Mouse (Mus musculus): ENCODE measurements around the gene Ppard. TPM values are rescaled to one million over a fixed set of nuclear protein-coding genes. Genes with fewer than 3 reads are reported as not detected.
A peak's percentile ranks its signal among the peaks of the same experiment; 100 is the strongest.

The Ppard gene
- total RNA-seq, 2 experiments from 2014 or later: 26.6 to 28.8 TPM

- intact Hi-C loops (cut with DNase I): no loop called here
- no peak for DNase-seq (ENCODE audit: low spot score in 2 of 2)
Measured at GRCm38 (mm10) chr17:28277721-28278120, 45.2 kb downstream of the Ppard start.

- intact Hi-C loops (cut with DNase I): no loop called here
- no peak for DNase-seq (ENCODE audit: low spot score in 2 of 2)
Measured at GRCm38 (mm10) chr17:28278156-28278555, 45.7 kb downstream of the Ppard start.

- intact Hi-C loops (cut with DNase I): no loop called here
- DNase-seq (ENCODE audit: low spot score in 2 of 2): no peak
Measured at GRCm38 (mm10) chr17:28279236-28279635, 46.7 kb downstream of the Ppard start.

GRCm38 (mm10) chr17:28279780-28280422 is 47.4 kb downstream of the Ppard start:
- intact Hi-C loops (cut with DNase I): no loop called here
- no peak for DNase-seq (ENCODE audit: low spot score in 2 of 2)

GRCm38 (mm10) chr17:28280423-28280800 is 47.9 kb downstream of the Ppard start:
- no peak for DNase-seq (ENCODE audit: low spot score in 2 of 2)

GRCm38 (mm10) chr17:28280831-28281377 is 48.4 kb downstream of the Ppard start:
- no peak for DNase-seq (ENCODE audit: low spot score in 2 of 2)
- intact Hi-C loops (cut with DNase I): no loop called here

More at GRCm38 (mm10) chr17:28280423-28280800, 47.9 kb downstream of the Ppard start:
- intact Hi-C loops (cut with DNase I): no loop called here

- DNase-seq (ENCODE audit: low spot score in 2 of 2): no peak
- intact Hi-C loops (cut with DNase I): no loop called here
Measured at GRCm38 (mm10) chr17:28281866-28282441, 49.5 kb downstream of the Ppard start.

GRCm38 (mm10) chr17:28283199-28283598 is 50.7 kb downstream of the Ppard start:
- DNase-seq (ENCODE audit: low spot score in 2 of 2): no peak
- intact Hi-C loops (cut with DNase I): no loop called here

- intact Hi-C loops (cut with DNase I): no loop called here
Measured at GRCm38 (mm10) chr17:28286133-28286532, 53.6 kb downstream of the Ppard start.

GRCm38 (mm10) chr17:28286964-28287363 is 54.5 kb downstream of the Ppard start:
- intact Hi-C loops (cut with DNase I): no loop called here
- DNase-seq (ENCODE audit: low spot score in 2 of 2): no peak

More at GRCm38 (mm10) chr17:28286133-28286532, 53.6 kb downstream of the Ppard start:
- DNase-seq (ENCODE audit: low spot score in 2 of 2): no peak

- intact Hi-C loops (cut with DNase I): no loop called here
- no peak for DNase-seq (ENCODE audit: low spot score in 2 of 2)
Measured at GRCm38 (mm10) chr17:28287578-28287977, 55.1 kb downstream of the Ppard start.

GRCm38 (mm10) chr17:28287980-28288379 is 55.5 kb downstream of the Ppard start:
- no peak for DNase-seq (ENCODE audit: low spot score in 2 of 2)
- intact Hi-C loops (cut with DNase I): no loop called here

- intact Hi-C loops (cut with DNase I): no loop called here
- peak in 1 of 2 experiments; percentile 29 for DNase-seq (ENCODE audit: low spot score in 2 of 2)
Measured at GRCm38 (mm10) chr17:28290262-28290661, 57.8 kb downstream of the Ppard start.

GRCm38 (mm10) chr17:28290671-28291070 is 58.2 kb downstream of the Ppard start:
- DNase-seq (ENCODE audit: low spot score in 2 of 2): no peak
- intact Hi-C loops (cut with DNase I): no loop called here

GRCm38 (mm10) chr17:28291346-28291745 is 58.8 kb downstream of the Ppard start:
- intact Hi-C loops (cut with DNase I): no loop called here
- DNase-seq (ENCODE audit: low spot score in 2 of 2): no peak

GRCm38 (mm10) chr17:28293716-28294115 is 61.2 kb downstream of the Ppard start:
- DNase-seq (ENCODE audit: low spot score in 2 of 2): no peak
- intact Hi-C loops (cut with DNase I): no loop called here

GRCm38 (mm10) chr17:28294449-28295333 is 62.2 kb downstream of the Ppard start:
- intact Hi-C loops (cut with DNase I): no loop called here
- peak; percentile 24 to 46 for DNase-seq (ENCODE audit: low spot score in 2 of 2)

GRCm38 (mm10) chr17:28298888-28299287 is 66.4 kb downstream of the Ppard start:
- intact Hi-C loops (cut with DNase I): no loop called here

GRCm38 (mm10) chr17:28299669-28300320 is 67.3 kb downstream of the Ppard start:
- intact Hi-C loops (cut with DNase I): no loop called here
- DNase-seq (ENCODE audit: low spot score in 2 of 2): no peak

More at GRCm38 (mm10) chr17:28298888-28299287, 66.4 kb downstream of the Ppard start:
- no peak for DNase-seq (ENCODE audit: low spot score in 2 of 2)

GRCm38 (mm10) chr17:28300323-28300722 is 67.8 kb downstream of the Ppard start:
- intact Hi-C loops (cut with DNase I): no loop called here
- DNase-seq (ENCODE audit: low spot score in 2 of 2): no peak
